Mouse (Mus musculus): ENCODE measurements around the gene Zfp879. TPM values are rescaled to one million over a fixed set of nuclear protein-coding genes. Genes with fewer than 3 reads are reported as not detected.

The Zfp879 gene
- polyA plus RNA-seq, 1 experiment from 2014 or later: 0.63 TPM

DNA sequence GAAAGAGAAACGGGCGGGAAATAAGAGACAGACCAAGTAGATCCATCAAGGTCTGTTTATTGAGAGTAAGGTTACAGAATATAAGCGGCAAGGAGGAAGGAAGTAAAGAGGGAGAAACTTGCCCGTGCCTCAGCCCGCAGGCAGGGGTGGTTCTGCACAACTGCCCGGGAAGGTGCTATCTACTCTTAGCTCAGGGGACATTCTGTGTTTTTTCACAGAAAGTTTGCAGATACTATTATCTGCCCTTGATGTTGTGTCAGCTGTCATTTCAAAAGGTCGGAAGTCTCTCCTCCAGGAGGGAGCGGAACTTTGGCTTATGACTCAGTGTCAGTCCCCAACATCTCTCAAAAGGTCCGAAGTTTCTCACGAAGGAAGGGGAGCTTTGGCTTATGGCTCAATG lies 8.0 kb upstream of the Zfp879 start:
- no peak for ATAC-seq (ENCODE audit: low read depth)
- no peak overlapping the region for H3K9ac ChIP-seq (ENCODE audit: low read length)
- H3K36me3 ChIP-seq (ENCODE audit: control insufficient read depth, insufficient read depth, low read length): no peaks in the 10 kb centered on the region
- no peak overlapping the region for H3K4me2 ChIP-seq (ENCODE audit: low read depth, low read length)
- no peak overlapping the region for H3K27ac ChIP-seq (ENCODE audit: low read length)
- H3K4me1 ChIP-seq (replicated peaks; ENCODE audit: control insufficient read depth, insufficient read depth, low read length): peaks cover 7% of the 10 kb centered on the region
- no peak overlapping the region for H3K4me3 ChIP-seq (ENCODE audit: low read length)
- H3K27me3 ChIP-seq (ENCODE audit: control insufficient read depth, insufficient read depth, low read depth, low read length): peaks cover 52% of the 10 kb centered on the region
- WGBS: under 1% methylated on average over 10 of the region's 10 CpGs
- 0 out of 2 replicates have a peak, but pooled peaks cover 3% of the 10 kb centered on the region for H3K9me3 ChIP-seq (ENCODE audit: control insufficient read depth, low read length)

GRCm38 (mm10) chr11:50848520-50849137 lies 7.3 kb upstream of the Zfp879 start:
- H3K4me2 ChIP-seq (ENCODE audit: low read depth, low read length): no peak overlapping the region
- peaks cover 7% of the 10 kb centered on the region for H3K4me1 ChIP-seq (replicated peaks; ENCODE audit: control insufficient read depth, insufficient read depth, low read length)
- 35% methylated on average over 3 of the region's 3 CpGs for WGBS
- H3K9me3 ChIP-seq (ENCODE audit: control insufficient read depth, low read length): 0 out of 2 replicates have a peak, but pooled peaks cover 3% of the 10 kb centered on the region
- ATAC-seq (ENCODE audit: low read depth): no peak
- no peak overlapping the region for H3K4me3 ChIP-seq (ENCODE audit: low read length)
- no peak overlapping the region for H3K9ac ChIP-seq (ENCODE audit: low read length)
- peaks cover 52% of the 10 kb centered on the region for H3K27me3 ChIP-seq (ENCODE audit: control insufficient read depth, insufficient read depth, low read depth, low read length)
- H3K27ac ChIP-seq (ENCODE audit: low read length): no peak overlapping the region
- no peaks in the 10 kb centered on the region for H3K36me3 ChIP-seq (ENCODE audit: control insufficient read depth, insufficient read depth, low read length)

DNA sequence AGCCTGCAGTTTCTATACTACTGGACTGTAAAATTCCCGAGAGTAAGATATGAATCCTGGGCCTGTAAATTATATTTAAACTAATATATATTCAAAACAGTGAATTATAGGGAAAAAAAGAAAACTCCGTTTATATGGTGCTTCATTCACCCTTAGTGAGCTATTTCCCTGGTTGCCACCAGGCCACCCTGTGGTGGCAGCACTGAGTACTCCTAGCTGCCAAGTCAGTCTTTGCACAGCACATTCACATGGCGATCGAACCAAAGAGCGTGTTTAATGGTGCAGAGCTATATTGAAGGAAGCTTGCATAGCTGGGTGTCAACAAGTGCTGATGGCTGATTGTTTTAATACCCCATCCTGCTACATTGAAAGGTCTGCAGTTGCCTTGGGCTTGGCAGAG lies 5.7 kb upstream of the Zfp879 start:
- H3K4me1 ChIP-seq (replicated peaks; ENCODE audit: control insufficient read depth, insufficient read depth, low read length): peaks cover 7% of the 10 kb centered on the region
- H3K27ac ChIP-seq (ENCODE audit: low read length): no peak overlapping the region
- ATAC-seq (ENCODE audit: low read depth): no peak
- H3K9me3 ChIP-seq (ENCODE audit: control insufficient read depth, low read length): 0 out of 2 replicates have a peak, but pooled peaks cover 3% of the 10 kb centered on the region
- no peak overlapping the region for H3K4me2 ChIP-seq (ENCODE audit: low read depth, low read length)
- WGBS: 67% methylated on average over 5 of the region's 5 CpGs
- no peak overlapping the region for H3K4me3 ChIP-seq (ENCODE audit: low read length)
- no peak overlapping the region for H3K9ac ChIP-seq (ENCODE audit: low read length)
- H3K36me3 ChIP-seq (ENCODE audit: control insufficient read depth, insufficient read depth, low read length): no peaks in the 10 kb centered on the region
- H3K27me3 ChIP-seq (ENCODE audit: control insufficient read depth, insufficient read depth, low read depth, low read length): peaks cover 42% of the 10 kb centered on the region

DNA sequence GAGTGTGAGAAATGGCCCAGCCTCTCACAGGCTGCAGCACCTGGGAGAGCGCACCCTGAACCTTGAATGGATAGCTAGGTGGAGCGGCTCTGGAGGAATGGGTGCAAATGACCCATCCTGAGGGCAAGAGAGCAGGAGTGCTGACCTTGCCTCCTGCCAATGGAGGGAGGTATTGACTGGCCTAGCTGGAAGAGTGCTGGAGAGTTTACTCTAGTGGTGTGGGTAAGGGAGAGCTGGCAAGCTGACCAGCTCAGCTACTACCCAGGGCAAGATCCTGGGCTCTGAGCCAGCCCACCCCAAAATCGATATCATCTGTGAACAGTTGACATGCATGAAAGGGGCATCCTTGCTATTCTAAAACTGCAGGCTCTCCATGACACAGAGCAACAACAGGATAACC lies 4.6 kb upstream of the Zfp879 start:
- H3K4me3 ChIP-seq (ENCODE audit: low read length): no peak overlapping the region
- ATAC-seq (ENCODE audit: low read depth): no peak
- 81% methylated on average over 3 of the region's 3 CpGs for whole genome bisulfite sequencing
- H3K27ac ChIP-seq (ENCODE audit: low read length): no peak overlapping the region
- H3K9me3 ChIP-seq (ENCODE audit: control insufficient read depth, low read length): 0 out of 2 replicates have a peak, but pooled peaks cover 3% of the 10 kb centered on the region
- H3K27me3 ChIP-seq (ENCODE audit: control insufficient read depth, insufficient read depth, low read depth, low read length): peaks cover 31% of the 10 kb centered on the region
- peaks cover under 1% of the 10 kb centered on the region for H3K4me1 ChIP-seq (replicated peaks; ENCODE audit: control insufficient read depth, insufficient read depth, low read length)
- no peak overlapping the region for H3K4me2 ChIP-seq (ENCODE audit: low read depth, low read length)
- H3K9ac ChIP-seq (ENCODE audit: low read length): no peak overlapping the region
- H3K36me3 ChIP-seq (ENCODE audit: control insufficient read depth, insufficient read depth, low read length): no peaks in the 10 kb centered on the region

DNA sequence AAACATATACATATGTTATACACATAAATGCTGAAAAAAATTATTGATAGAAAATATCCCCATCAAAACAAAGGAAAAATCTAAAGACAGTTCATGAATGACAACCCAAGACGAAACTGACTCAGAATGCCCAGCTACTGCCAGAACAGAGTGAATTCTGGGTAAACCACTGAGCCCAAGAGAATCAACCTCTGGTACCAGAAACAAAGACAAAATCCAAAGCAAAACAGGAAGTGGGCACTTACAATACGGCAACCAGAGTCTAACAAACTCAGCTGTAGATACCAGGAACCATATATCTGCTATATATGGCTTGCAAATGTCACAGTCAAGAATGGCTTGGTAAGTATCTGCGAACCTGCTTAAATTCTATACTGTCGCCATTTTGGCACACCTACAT lies 5.6 kb downstream of the Zfp879 start:
- ATAC-seq (ENCODE audit: low read depth): no peak
- Histone ChIP-seq H3K4me2 (ENCODE audit: low read depth, low read length) (no peak overlapping the region), H3K9me3 (ENCODE audit: control insufficient read depth, low read length) (peaks cover 8% of the 10 kb centered on the region; the same call in 1 of the 2 replicates), H3K9ac (ENCODE audit: low read length) (no peak overlapping the region), H3K27me3 (ENCODE audit: control insufficient read depth, insufficient read depth, low read depth, low read length) (no peaks in the 10 kb centered on the region), H3K4me1 (replicated peaks; ENCODE audit: control insufficient read depth, insufficient read depth, low read length) (peaks cover 5% of the 10 kb centered on the region; the same call in 1 of the 2 replicates), H3K4me3 (ENCODE audit: low read length) (no peak overlapping the region), H3K36me3 (ENCODE audit: control insufficient read depth, insufficient read depth, low read length) (peaks cover 3% of the 10 kb centered on the region), H3K27ac (ENCODE audit: low read length) (no peak overlapping the region)
- WGBS: 73% methylated on average over 4 of the region's 4 CpGs

- Histone ChIP-seq H3K9ac (ENCODE audit: low read length) (peak within 1 kb of the TSS; percentile 88), H3K27me3 (ENCODE audit: control insufficient read depth, insufficient read depth, low read depth, low read length) (no peaks in the 10 kb centered on the region), H3K9me3 (ENCODE audit: control insufficient read depth, low read length) (no peaks in the 10 kb centered on the region), H3K36me3 (ENCODE audit: control insufficient read depth, insufficient read depth, low read length) (peaks cover 13% of the 10 kb centered on the region), H3K4me1 (replicated peaks; ENCODE audit: control insufficient read depth, insufficient read depth, low read length) (peaks cover 8% of the 10 kb centered on the region; the same call in 1 of the 2 replicates), H3K4me2 (ENCODE audit: low read depth, low read length) (peak within 1 kb of the TSS; percentile 64), H3K27ac (ENCODE audit: low read length) (0 out of 2 replicates have a peak within 1 kb of the TSS, but pooled peaks have one; percentile 48), H3K4me3 (ENCODE audit: low read length) (peak within 1 kb of the TSS; percentile 91)
- WGBS: under 1% methylated on average over 45 of the region's 45 CpGs
- peak; percentile 96 for ATAC-seq (ENCODE audit: low read depth)
Measured at GRCm38 (mm10) chr11:50827010-50827953, 14.1 kb downstream of the Zfp879 start, which contains the start of gene Zfp354c. TSS of gene Zfp354c (minus strand) at chr11:50827724.

GRCm38 (mm10) chr11:50826214-50826613 lies 15.1 kb downstream of the Zfp879 start:
- no peak for ATAC-seq (ENCODE audit: low read depth)
- WGBS: 22% methylated on average over 2 of the region's 2 CpGs
- Histone ChIP-seq H3K9me3 (ENCODE audit: control insufficient read depth, low read length) (no peaks in the 10 kb centered on the region), H3K4me2 (ENCODE audit: low read depth, low read length) (peak overlapping the region; percentile 64), H3K27me3 (ENCODE audit: control insufficient read depth, insufficient read depth, low read depth, low read length) (no peaks in the 10 kb centered on the region), H3K4me1 (replicated peaks; ENCODE audit: control insufficient read depth, insufficient read depth, low read length) (peaks cover 8% of the 10 kb centered on the region; the same call in 1 of the 2 replicates), H3K4me3 (ENCODE audit: low read length) (peak overlapping the region; percentile 91), H3K9ac (ENCODE audit: low read length) (peak overlapping the region; percentile 88), H3K36me3 (ENCODE audit: control insufficient read depth, insufficient read depth, low read length) (peaks cover 13% of the 10 kb centered on the region), H3K27ac (ENCODE audit: low read length) (no peak overlapping the region)

GRCm38 (mm10) chr11:50814233-50814632 lies 27.1 kb downstream of the Zfp879 start:
- Histone ChIP-seq H3K9ac (ENCODE audit: low read length) (no peak overlapping the region), H3K9me3 (ENCODE audit: control insufficient read depth, low read length) (peaks cover 31% of the 10 kb centered on the region), H3K27me3 (ENCODE audit: control insufficient read depth, insufficient read depth, low read depth, low read length) (no peaks in the 10 kb centered on the region), H3K4me3 (ENCODE audit: low read length) (no peak overlapping the region), H3K4me1 (replicated peaks; ENCODE audit: control insufficient read depth, insufficient read depth, low read length) (no peaks in the 10 kb centered on the region), H3K36me3 (ENCODE audit: control insufficient read depth, insufficient read depth, low read length) (peaks cover 76% of the 10 kb centered on the region), H3K27ac (ENCODE audit: low read length) (no peak overlapping the region), H3K4me2 (ENCODE audit: low read depth, low read length) (no peak overlapping the region)
- 96% methylated on average over 4 of the region's 4 CpGs for WGBS
- ATAC-seq (ENCODE audit: low read depth): no peak

GRCm38 (mm10) chr11:50798836-50799235 lies 42.5 kb downstream of the Zfp879 start:
- no peak overlapping the region for H3K27ac ChIP-seq (ENCODE audit: low read length)
- no peak overlapping the region for H3K4me2 ChIP-seq (ENCODE audit: low read depth, low read length)
- no peaks in the 10 kb centered on the region for H3K27me3 ChIP-seq (ENCODE audit: control insufficient read depth, insufficient read depth, low read depth, low read length)
- no peaks in the 10 kb centered on the region for H3K4me1 ChIP-seq (replicated peaks; ENCODE audit: control insufficient read depth, insufficient read depth, low read length)
- H3K4me3 ChIP-seq (ENCODE audit: low read length): no peak overlapping the region
- no peaks in the 10 kb centered on the region for H3K9me3 ChIP-seq (ENCODE audit: control insufficient read depth, low read length)
- no peak for ATAC-seq (ENCODE audit: low read depth)
- H3K9ac ChIP-seq (ENCODE audit: low read length): no peak overlapping the region
- no peaks in the 10 kb centered on the region for H3K36me3 ChIP-seq (ENCODE audit: control insufficient read depth, insufficient read depth, low read length)
